Mouse (Mus musculus) kidney, adult 11 months (tissue): ENCODE data around the gene Dscaml1.

Experiments
- DNase-seq: peaks from one replicate; pipeline ENCODE4 v3.0.0; 2022

Dscaml1 gene

GRCm38 (mm10) chr9:45426456-45426855 lies at the start of gene Dscaml1:
Gene Dscaml1 (plus strand): TSS chr9:45426628.
- no peak for DNase-seq

- DNase-seq = no peak
Observed at GRCm38 (mm10) chr9:45376883-45377282, 49.5 kb upstream of the Dscaml1 start.

- DNase-seq = no peak
Observed at GRCm38 (mm10) chr9:45380411-45381251, 45.8 kb upstream of the Dscaml1 start.

GRCm38 (mm10) chr9:45382336-45382735 lies 44.1 kb upstream of the Dscaml1 start:
- no peak for DNase-seq

DNA sequence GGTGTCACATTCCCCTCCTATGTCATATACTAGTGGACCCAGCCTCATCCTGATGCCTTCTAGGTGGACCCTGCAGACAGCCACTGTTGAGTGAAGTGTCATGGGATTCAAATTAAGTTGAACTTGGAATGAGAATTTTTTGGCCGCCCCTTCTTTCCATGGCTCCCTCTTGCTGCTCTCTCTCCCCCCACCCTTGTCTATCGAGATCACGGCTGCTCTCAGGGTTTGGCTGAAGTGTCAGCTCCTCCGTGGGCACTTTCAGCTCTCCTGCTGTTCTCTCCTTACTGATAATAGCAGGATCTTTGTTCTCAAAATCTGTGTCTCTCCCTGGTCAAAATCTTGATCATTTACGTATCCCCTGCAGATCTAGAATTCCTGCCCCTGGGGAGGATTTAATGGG lies 43.6 kb upstream of the Dscaml1 start:
- DNase-seq = no peak

- DNase-seq = no peak
Observed at GRCm38 (mm10) chr9:45383883-45384282, 42.5 kb upstream of the Dscaml1 start.

GRCm38 (mm10) chr9:45386698-45387097 lies 39.7 kb upstream of the Dscaml1 start:
- no peak for DNase-seq

DNA sequence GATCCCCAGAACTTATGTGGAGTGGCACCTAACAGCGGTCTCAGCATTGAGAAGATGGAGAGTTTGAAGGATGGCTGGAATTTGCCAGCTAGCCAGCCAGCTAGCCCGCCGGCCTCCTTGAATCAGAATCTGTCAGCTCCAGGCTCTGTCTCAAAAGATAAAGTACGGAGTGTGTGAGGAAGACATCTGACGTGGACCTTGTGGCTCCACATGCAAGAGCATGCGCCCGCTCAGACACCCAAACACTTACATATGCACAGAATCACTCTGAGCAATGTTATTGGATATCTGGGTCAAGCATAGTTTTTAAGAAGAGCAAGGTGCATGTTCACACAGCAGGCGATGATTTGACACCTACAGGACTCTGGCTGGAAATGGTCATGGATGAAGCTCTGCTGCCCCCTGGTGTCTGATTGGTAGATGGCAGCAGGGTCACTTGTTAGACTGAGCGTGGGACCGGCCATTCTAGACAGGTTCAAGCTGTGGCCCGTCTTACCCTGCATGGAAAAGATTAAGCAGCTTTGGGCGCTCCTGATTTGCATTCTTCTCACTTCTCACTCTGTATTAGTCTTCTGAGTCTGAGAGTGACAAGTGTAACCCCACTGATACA lies 37.9 kb upstream of the Dscaml1 start:
- peak; percentile 85 for DNase-seq

DNA sequence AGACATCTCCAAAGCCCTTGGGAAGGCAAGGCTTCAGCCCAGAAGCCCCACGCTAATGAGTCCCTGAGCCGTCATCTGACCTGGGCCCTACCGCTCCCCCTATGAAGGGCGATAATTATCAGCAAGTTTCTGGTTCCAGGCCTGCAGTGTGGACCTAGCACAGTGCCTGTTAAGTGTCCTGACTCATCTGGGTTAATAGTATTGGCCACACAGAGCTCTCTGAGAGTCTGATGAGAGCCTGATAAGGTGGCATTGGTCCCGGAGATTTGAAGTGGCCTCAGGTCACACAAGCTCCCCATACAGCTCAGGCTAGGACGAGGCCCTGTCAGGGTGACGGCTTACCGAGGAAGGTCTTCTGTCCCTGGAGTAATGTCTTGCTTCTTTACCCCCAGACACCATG lies 36.8 kb upstream of the Dscaml1 start:
- no peak for DNase-seq

GRCm38 (mm10) chr9:45391299-45391698 lies 35.1 kb upstream of the Dscaml1 start:
- no peak for DNase-seq

DNA sequence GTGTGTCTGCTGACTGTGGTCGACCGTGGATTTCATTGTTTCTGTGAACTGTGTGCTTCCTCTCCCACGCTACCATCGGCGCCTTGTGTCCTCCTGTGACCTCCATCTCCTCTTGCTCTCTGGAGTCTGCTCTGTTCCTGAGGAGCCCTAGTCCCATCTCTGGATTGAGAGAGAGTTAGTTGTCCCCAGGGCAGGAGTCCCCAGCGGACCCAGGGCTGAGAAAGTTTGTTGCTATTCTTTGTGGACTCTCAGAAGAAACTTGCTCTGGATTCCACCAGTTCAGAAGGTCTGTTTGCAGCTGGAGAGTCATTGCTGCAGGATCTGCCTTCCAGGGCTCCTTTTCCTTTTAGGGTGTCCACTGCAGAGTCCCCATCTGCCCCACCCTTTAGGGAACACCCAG lies 31.2 kb upstream of the Dscaml1 start:
- no peak for DNase-seq

- peak; percentile 51 for DNase-seq
Observed at GRCm38 (mm10) chr9:45395796-45396195, 30.6 kb upstream of the Dscaml1 start.

DNA sequence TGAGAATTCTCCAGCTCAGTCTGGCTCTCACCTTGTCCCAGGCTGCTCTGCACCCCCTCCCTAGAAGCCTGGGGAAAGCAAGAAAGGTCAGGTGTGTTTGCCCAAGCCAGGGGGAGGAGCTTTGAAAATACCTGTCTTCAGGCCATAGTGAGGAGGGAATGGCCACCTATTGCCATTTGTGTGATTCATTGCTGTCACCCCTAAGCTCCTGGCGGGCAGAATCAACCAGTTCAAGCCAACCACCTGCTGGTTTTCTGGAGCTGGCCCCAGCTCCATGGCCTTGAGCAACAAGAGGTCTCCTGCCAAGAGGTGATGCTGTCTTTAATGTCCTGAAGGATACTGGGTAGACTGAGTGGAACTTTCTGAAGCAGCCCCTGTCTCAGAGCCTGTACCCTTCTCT lies 28.1 kb upstream of the Dscaml1 start:
- DNase-seq = peak; percentile 91

DNA sequence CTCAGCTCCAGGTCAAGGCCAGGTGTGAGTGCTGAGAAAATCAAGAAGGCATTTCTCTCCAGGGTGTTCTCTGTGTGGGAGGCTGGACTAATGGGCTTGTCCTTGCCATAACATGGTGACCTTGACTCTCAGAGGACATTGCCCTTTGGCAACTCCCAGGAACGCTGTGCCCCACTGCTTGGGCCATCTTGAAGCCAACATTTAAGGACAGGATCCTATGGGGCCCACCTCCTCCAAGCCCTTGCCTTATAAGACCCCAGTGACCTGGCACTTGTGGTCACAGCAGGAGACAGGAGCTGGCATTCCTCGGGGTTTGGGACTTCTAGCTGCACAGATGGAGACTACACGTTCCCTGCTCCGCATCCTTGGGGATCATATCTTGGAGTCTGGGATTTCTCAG lies 27.0 kb upstream of the Dscaml1 start, which contains the start of gene Fxyd2:
Gene Fxyd2, plus strand, starts transcription at position 236 of the 400 bp plus-strand sequence.
- DNase-seq = peak; percentile 86

DNA sequence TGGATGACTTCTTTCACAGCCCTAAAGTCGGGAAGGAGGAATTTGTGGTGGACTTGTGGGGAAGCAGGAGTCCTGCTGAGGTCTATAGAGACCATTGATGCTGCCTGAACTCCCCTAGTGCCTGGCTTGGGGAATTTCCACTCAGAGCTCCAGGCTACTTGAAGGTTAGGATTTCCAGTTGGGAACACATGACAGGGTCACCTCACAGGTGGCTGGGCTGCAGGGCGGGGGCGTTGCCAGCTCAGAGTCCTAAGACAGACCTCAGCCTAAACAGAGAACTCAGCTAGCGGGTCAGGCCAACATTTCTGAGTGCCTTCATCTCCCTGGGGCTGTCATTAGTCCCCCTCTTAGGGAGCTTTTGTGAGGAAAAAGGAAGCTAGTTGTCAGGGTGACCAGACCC lies 24.6 kb upstream of the Dscaml1 start:
- DNase-seq = peak; percentile 84

GRCm38 (mm10) chr9:45402957-45403356 lies 23.5 kb upstream of the Dscaml1 start:
- DNase-seq = peak; percentile 85

- DNase-seq = peak; percentile 90
Observed at GRCm38 (mm10) chr9:45405694-45406093, 20.7 kb upstream of the Dscaml1 start.

GRCm38 (mm10) chr9:45406808-45407207 lies 19.6 kb upstream of the Dscaml1 start:
- peak; percentile 76 for DNase-seq

DNA sequence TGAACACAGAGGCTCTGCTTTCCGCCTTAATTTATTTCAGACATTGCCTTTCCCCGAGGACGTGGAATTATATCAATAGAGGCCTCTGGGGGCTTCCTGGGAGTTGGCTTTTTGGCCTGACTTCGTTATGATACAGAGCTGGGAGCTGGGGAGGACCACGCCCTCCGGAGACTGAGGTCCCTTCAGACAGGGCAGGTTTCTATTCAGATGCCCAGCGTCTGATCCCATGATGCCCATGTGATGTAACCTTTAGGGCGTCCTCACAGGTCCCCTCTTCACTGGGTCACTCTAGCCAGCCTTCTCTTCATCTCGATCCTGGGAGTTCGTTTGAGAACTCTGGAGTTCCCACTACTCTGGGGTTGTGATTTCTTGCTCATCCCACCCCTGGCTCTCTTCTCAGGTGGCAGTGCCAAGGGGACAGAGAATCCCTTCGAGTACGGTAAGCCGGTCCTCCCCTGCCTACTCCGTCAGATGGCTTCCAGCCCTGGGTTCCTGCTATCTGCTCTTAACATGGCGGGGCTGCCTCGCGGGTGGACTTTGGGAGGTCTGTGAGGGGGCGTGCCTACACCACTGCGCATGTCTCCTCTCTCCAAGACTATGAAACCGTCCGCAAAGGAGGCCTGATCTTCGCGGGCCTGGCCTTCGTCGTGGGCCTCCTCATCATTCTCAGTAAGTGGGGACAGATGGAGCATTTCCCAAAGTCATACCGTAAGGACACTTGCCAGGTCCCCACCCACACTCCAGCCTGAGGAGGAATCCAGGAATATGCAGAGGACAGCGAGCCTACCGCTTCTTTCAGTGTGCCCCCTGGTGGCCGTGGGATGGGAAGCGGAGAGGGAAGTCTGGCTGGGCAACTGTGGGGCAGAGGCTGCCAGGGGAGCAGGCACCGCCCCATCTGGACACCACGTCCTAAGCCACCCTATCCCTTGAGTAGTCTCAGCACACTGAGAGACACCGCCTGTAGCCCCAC lies 18.4 kb upstream of the Dscaml1 start:
- peak; percentile 85 for DNase-seq

- peak; percentile 24 for DNase-seq
Observed at GRCm38 (mm10) chr9:45410193-45410592, 16.2 kb upstream of the Dscaml1 start.

- DNase-seq = no peak
Observed at GRCm38 (mm10) chr9:45410614-45411013, 15.8 kb upstream of the Dscaml1 start.

DNA sequence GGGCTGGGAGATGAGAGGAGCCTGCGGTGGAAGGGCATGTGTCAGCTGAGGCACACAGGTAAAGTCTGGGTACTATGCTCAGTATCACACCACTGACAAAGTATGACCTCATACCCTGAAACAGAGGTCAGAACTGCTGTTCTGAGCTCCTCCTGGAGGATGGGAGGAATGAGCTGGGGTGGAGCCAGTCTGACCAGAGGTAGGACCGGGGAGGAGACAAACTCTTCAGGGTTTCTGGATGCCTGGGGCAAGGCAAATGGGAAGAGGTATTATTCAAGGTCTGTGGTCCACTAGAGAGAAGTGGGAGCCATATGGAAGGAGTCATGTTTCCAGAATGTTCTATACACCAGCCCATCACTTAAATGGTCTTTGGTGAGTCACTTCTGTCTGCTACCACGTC lies 15.3 kb upstream of the Dscaml1 start:
- DNase-seq = peak; percentile 45

- DNase-seq = peak; percentile 45
Observed at GRCm38 (mm10) chr9:45411803-45412202, 14.6 kb upstream of the Dscaml1 start.
